Mouse (Mus musculus): ENCODE data around the gene Fabp1.
A peak's percentile ranks its signal among the peaks of the same experiment; 100 is the strongest.

Gene Fabp1

DNA sequence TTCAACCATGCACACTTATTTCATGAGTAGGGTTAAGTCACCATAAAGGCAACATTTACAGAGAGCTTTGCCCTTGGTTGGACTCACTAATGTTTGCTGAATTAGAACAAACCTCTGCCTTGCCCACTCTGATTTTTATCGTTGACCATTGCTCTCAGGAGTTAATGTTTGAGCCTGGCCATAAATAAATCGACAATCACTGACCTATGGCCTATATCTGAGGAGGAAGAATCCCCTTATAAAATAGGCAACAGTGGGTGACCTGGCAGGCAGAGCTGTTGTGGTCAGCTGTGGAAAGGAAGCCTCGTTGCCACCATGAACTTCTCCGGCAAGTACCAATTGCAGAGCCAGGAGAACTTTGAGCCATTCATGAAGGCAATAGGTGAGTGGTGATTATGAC lies at the start of gene Fabp1:
TSS of gene Fabp1 (plus strand) at position 216 of the 400 bp plus-strand sequence.
- no peak for DNase-seq

DNA sequence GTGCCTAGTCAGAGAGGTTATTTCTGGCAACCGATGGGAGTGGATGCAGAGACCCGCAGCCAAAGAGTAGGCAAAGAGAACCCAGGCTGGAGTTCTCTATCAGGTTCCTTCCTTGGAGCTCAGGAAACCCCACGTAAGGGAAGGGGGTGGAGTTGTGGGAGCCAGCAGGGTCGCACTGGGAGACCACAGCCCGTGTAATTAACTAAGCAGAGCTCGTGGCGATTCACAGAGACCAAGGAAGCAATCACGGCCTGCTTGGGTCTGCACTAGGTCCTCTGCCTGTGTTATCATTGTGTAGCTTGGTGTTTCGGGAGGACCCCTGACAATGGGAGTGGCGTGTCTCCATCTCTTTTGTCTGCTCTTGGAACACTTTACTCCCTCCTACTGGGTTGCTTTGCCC lies 48.5 kb upstream of the Fabp1 start:
- no peak for DNase-seq

DNA sequence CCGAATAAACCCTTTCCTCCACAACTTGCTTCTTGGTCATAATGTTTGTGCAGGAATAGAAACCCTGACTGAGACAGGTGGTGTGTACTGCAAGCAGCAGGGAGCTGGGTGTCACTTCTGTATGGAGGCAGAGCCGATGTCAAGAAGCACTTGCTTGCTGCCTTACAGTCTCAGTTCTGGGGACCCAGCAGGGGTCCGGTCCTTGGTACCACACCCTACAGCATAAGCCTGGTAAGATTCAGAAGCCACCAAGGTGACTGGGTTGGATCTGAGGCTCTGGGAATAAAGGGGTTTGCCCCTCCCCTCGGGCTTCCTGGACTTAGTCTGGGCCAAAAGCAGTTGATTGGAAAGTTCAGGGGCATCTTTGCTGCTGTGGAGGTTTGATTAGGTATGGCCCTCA lies 46.1 kb upstream of the Fabp1 start:
- no peak for DNase-seq

DNA sequence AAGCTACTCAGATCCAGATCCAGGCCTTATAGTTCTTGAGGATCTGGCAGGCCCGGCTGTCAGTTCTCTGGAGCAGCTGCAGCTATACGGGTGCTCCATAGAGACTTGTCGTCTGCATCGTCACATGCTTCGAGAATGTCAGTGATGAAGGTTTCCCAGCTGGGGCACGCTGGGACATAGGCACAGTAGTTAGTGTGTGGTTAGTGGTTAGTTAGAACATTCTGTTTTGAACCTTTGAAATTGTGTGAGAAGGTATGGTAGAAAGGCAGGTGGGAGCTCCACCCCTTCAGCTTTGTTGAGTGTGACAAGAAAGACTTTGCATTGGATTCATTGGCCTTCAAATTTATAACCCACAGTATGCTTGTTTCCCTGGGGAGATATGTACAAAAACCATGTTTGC lies 44.8 kb upstream of the Fabp1 start:
- DNase-seq, result peak; percentile 42 to 61

DNA sequence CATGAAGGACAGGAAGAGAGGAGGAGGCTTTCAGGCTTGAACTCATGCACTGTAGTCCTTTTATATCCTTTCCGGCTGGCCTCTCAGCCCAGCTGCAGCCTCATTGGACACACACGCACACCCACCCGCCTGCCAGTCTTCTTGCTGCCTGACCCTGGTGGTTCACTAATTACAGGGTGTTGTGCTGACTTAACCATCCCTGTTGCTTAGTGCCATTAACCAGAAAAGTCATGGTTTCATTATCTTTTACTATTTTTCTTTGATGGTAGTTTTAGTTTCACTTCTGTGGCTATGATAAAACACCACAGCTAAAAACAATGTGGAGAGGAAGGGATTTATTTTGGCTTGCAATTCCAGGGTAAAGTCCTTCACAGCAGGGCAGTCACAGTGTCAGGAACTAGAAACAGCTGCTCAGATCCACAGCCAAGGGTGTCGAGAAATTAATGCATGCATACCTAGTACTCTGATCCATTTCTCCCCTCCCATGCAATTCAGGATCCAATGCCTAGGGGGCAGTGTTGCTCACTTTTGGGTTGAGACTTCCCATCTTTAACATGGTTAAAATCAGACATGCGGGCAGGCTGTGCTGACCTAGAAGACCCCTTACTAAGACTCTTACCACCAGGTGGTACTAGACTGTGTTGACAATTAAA lies 42.8 kb upstream of the Fabp1 start:
- DNase-seq, result no peak

DNA sequence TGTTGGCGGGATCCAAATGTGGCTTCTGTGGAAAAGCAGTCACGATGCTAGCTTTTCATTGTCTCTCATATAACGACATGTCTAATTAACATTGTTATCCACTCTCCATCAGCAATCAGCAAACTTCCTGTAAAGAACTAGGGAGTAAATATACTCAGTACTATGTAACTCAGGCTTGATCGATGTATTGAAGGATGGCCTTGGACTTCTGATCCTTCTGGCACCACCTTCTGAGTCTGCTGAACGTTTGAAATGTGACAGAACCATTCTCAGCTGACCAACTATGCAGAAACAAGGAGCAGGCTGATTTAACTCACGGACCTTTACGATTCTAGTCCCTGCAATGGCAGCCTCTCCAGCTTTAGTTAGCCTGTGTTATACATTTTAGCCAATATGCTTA lies 38.3 kb upstream of the Fabp1 start:
- no peak for DNase-seq

DNA sequence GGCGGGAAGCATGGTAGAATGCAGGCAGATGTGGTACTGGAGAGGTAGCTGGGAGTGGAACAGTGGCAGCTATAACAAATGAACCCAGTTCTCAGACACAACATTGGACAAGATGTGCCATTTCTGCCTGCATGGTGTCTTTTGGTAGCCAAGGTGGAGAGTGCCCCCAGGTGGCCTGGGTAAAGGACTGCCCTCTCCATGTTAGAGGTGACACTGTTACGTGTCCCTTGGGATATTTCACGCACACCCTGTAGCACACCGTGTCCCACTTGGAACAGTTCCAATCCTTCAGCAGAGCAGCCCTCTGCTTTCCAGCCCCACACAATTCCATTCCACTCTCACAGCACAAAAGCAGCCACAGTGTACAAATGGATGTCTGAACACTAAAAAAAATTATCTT lies 37.4 kb upstream of the Fabp1 start:
- DNase-seq, result peak in 1 of 2 experiments; percentile 22

DNA sequence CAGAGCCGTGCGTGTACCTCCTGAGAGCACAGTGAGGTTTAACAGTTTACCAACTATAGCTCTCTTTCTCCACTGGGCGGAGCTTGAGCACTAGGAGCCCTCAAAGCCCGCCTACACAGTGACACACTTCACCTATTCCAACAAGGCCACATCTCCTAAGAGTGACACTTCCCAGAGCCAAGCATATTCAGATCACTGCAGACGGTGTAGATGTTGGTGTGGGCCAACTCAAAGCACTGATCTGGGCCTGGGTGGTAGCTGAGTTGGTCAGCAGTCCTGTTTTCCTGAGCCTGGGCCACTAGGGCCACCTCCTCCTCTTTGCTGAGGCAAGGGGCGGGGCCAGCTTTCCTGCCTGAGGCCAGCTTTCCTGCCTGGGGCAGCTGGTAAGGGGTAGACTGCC lies 35.2 kb upstream of the Fabp1 start:
- DNase-seq, result peak in 1 of 2 experiments; percentile 42

DNA sequence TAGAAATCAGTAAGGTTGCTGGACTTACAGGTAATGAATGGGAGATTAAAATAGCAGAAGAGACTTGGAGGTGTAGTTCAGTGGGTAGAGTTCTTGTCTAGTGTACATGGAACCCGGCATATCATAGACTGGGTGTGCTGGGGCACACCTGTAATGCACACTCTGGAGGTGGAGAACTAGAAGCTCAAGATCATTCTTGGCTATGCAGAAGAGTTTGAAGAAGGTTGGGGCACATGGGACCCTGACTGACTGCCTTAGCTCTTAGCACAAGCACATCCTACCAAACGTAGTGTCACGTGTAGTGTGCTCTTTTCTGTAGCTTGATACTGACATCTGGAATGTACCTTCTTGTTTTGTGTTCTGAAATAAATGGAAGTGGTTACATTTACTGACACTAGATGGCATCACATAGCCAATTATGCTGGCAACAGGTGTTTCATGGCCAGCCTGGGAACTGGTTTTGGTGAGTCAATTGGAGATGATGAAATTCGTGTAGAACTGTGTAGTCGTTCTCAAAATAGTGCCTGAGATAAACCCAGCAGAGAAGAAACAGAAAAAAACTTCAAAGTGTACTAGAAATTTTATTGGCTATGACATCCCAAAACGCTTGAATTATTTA lies 33.0 kb upstream of the Fabp1 start:
- no peak for DNase-seq

DNA sequence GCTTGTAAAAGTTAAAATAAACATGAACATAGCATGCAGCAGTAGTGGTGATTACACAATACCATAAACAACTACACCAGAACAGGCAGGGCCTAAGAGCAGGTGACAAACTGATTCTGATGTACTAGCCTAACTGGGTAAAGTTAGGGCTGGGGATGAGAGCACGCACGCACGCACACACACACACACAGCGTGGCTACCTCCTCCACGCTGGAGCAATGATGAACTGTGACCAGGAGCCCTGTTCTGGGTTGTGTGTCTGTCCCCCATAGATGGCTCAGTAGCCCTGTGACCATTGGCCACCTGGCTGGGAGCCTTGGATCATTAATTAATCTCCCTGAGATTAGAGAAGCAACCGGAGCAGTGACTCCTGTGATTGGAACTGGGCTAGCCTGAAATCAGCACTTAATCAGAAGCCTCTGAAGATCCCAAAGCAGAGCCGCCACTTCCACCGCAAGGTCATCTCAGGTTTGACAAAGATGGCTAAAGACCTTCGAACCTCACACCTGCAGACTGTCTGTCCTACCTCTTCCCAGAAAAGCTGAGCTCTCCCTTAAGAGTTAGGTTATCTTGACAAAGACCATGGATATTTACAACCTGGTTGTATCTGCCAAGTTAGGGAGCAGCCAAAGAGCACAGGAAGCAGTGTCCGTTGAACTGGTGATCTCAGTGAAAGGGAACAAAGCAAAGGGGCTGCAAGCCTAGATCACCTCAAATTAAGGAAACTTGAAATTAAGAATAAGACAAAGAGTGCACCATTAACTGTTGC lies 26.6 kb upstream of the Fabp1 start:
- DNase-seq, result no peak

DNA sequence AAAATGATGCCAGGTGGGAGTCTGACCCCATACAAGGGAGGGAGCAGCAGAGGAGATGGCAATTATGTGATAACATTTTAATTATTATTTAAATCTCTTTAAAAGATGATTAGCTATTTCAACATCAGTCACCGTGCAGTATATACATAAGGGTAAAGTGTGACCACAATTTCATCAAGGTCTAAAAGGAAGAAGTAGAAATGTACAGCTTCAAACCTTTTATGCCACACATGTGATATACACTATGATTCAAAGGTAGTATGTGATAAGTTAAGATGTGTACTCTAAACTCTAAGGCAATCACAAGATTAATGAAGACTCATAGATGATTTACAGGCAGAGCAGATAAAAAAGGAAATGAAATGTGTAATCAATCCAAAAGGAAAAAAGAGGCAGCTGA lies 19.0 kb upstream of the Fabp1 start:
- no peak for DNase-seq

DNA sequence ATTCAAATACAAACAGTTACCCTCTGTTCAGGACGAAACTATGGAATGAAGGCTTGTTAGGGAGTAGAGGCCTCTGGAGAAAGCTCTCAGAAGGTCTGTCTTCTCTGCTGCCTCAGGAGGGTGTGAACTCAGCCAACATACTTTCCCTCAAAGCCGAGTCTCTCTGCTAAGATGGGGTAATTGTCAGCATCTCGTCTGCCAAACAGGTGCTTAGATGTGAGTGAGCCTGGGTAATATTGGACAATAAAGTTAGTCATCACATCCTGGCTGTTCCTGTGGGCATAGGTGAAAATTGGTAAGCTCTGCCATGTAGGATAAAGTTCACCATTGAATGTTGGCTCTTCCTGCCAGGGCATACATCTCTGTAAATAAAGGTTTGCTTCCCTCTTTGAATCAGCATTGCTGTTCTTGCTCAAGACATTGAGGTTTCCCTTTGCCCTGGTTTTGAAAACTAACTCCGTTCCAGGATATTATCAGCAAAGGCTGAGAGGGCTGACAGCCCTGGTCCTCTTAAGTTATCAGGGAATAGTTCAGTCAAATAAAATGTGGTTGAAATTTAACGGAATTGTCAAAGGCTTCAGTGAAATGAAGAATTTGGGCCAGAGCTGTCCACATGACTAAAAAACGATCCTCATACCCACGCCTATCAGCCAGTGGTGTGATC lies 14.6 kb upstream of the Fabp1 start:
- DNase-seq, result no peak

DNA sequence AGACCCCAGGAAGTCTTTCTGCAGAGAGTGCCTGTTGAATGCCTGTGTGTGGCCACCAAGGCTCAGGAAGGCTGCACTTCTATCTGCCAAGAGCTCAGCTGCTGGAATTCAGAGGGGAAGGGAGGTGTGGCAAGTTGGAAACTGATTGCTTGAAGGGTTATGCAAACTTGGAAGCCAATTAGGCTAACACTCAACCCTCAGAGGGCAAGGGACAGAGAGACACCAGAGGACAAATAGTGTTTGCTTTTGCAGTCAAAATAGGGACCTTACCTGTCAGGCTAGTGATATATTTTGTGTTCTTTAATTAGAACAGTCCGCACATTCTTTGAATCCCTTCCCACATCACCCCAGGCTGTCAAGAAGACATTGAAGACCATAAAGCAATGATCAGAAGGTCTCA lies 10.0 kb upstream of the Fabp1 start:
- DNase-seq, result no peak

DNA sequence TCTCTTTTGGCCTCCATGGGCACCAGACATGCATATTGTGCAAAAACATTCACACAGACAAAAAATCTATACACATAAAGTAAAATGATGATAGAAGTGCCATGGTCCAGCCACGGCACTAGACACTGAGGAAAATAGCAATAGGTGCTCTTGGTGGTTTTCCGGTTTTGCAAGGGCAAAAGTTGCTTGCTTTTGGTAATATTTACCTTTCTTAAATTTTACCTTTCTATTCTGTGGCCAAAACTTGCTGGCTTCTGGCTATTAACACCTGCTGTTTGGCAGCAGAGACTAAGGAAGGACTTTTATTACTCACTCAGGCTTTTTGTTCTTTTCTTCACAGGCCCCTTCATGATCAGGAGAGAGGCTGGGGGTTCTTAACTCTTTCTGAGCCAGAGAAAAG lies 9.1 kb upstream of the Fabp1 start:
- DNase-seq, result no peak

DNA sequence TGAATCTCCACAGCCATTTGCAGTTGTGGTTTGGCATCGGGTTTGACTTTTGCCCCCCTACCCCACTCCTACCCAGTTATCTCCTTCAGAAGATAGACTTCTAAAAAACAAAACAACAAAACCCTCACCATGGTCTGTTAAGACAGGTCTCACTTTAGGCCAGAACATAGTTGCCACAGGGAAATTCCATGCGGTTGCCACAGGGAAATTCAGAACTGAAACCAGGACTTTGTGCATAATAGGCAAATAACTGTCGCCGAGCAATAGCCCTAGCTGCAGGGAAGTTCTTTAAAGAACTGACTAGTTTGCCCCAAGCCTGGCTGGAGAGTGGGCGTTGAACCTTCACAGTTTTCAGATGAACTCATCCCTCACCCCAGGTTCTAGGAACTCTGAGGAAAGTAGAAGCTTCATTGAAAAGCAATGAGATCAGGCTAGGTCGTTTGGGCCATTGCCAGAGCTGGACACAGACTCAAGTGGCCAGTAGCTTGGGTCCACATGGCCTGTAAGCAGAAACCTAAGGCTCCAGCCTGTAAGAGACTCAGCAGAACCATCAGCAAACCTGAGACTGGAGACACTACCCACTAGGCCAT lies 6.4 kb upstream of the Fabp1 start:
- no peak for DNase-seq

DNA sequence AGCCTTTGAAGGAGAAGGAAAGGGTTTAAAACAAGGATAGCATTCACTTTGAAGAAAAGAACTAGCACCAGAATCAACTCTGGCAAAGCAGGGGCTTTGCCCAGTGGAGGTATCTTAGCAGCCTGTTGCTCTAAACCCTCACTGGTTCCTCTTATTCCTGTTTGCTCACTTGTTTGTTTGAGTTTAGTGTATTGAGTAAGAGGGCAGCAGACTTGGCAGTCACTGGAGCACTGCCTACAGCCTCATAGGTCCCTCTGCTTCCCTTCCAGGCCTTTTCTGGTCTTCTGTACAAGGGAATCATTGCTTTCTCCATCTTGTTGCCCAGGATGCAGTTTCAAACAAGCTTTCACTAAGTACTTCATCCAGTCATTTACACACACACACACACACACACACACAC lies 3.5 kb upstream of the Fabp1 start:
- no peak for DNase-seq

DNA sequence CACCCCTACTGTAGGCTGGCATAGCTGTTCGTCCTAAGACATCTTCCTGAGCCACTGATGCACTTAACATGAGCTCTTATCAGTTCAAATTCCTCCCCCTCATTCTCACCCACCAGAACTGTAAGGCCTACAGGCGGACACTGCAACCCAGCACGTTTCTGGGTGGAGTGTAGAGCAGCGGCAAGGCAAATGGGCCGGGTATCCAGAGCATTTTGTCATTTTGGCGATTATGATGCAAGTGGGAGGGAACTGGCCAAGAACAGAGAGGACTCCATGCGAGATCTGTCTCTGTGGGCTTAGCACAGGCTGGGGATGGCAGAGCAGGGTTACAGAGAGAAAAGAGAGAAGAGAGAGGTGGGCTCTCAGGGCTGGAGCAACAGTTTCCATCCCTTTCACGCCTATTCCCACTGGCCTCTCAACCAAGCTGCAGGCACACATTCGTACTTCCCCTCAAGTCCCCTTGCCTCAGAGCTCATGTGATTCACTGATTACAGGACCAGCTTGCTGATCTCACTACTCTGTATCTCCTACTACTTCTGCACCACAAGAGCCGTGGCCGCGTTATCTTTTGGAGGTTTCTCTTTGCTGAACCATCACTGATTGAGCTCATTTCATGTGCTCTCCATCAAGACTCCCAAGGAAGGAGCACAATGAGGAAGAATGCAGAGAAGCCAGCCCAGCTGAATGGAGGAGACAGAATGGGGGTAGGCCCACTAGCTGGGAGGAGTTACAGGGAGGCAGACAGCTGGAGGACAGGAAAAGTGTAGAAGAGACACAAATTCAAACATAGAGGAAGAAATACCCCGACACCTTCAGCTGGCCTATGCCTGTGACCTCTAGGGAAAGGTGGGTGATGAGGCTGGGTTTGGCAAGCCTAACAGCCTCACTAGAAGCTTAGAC lies 1.7 kb upstream of the Fabp1 start:
- DNase-seq, result no peak

DNA sequence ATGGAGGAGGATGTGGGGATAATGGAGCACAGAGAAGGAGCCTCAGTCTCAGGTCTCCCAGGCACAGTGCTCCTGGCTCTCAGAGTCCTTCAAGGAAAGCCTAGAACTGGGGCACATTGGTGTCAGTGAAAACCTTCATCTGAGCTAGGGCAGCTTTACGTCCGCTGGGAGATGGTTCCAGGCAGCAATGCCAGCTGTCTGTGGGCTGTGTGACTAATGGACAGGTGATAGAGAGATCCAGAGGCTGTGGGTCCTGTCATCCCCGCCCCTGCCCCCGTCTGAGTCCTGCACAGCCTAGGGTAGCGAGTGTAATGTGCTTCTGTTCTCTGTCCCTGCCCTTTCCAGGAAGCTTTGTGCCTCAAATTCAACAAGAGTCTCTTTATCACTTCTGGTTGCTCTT lies 2.3 kb downstream of the Fabp1 start:
- DNase-seq, result no peak

DNA sequence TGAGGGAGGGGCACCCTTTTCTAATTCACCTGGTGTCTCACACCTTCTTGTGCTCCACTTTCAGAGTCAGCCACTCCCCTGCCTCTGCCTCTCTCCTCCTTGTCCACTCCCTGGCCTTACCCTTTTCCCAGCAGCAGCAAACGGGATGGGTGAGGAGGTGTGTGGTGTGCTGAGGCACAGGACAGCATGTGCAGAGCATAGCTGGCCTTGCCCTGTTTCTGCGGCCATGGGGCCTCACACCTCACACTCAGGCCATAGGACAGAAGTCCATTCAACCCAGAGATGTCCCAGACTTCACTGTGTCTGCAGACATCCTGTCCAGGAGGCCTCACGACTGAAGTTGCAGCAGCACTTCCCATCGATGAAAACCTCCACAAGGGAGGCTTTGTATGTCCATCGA lies 4.0 kb downstream of the Fabp1 start:
- no peak for DNase-seq

DNA sequence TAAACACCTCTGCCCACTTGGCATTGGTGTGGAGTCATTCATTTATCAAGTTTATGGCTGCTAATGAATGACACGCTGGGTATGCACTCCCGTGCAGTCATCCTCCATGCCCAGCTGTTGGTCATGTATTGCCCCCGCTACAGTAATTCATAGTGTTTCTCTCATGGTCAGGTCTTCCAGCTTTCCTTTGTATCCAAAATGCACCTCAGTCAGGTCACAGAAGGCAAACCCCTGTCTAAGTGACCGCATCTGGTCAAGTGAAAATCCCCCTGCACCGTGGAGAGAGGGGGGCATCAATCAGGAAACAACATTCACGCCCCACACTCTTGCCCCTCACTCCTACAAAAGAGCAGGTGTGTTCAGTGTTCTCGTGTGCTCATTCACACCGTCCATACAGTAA lies 4.5 kb downstream of the Fabp1 start:
- no peak for DNase-seq

DNA sequence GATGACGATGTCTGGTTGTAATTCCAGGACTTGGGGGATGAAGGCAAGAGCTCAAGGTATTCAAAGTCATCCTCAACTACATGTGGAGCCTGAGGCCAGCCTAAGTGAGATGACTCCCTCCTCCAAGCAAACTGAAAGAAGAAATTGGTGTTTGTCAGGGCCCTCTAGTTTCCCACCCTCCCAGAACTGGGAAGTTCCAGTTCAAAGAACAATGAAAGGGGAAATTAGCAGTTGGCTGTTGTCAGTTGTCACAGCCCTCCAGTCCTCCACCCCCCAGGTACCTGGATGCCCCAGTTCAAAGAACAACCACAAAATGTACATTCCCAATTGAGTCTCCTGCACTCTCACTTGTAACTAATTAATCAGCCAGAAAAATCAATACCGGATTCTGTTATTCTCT lies 9.1 kb downstream of the Fabp1 start:
- DNase-seq, result no peak

DNA sequence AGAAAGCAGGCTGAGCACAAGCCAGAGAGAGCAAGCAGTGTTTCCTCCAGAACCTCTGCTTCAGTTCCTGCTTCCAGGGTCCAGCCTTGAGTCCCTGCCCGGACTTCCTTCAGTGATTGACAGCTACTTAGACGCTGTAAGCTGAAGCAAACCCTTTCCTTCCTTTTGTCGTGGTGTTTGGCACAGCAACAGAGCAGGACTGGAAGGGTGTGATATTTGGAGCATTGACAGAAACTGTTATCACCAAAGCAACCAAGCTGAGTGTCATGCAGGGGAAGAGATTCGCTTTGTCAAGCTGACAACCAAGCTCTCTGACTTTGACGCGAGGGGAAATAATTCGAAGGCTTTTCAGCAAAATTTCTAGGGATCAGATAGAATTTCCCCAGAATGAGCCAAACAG lies 12.3 kb downstream of the Fabp1 start:
- no peak for DNase-seq
